Mouse (Mus musculus) limb, embryonic 11.5 days (tissue): ENCODE data around the gene Ptges3l. TPM values are rescaled to one million over a fixed set of nuclear protein-coding genes. Genes with fewer than 3 reads are reported as not detected.
"Not testable (repeated sequence)": the region's sequence is repeated elsewhere in the genome, so short reads cannot be mapped to it uniquely, and the experiment has no call there.

Source experiments
- ATAC-seq: fragments of 200-750 bp; cut with Nextera tagmentation; 2 replicates; pipeline ENCODE4 v1.8.0; 2017; ENCODE audit warnings: low read depth; ENCODE audit not compliant: insufficient number of reproducible peaks, low FRiP score, low TSS enrichment
- DNase-seq: peaks from one replicate; pipeline ENCODE4 v3.0.0-alpha.2; 2015; ENCODE audit warnings: low spot score
- H3K27ac ChIP-seq: fragments of 300-500 bp; sonication (generic); replicated peaks from 2 replicates; pipeline ENCODE4 v1.5.1; 2014; ENCODE audit warnings: low read depth, mild to moderate bottlenecking, low read length
- H3K27me3 ChIP-seq: fragments of 300-500 bp; sonication (generic); 2 replicates; pipeline ENCODE4 v1.6.1; 2014; ENCODE audit warnings: mild to moderate bottlenecking, low read length, mixed read lengths; ENCODE audit not compliant: control insufficient read depth, insufficient read depth
- H3K36me3 ChIP-seq: fragments of 300-500 bp; sonication (generic); 2 replicates; pipeline ENCODE4 v1.6.1; 2014; ENCODE audit warnings: mild to moderate bottlenecking, low read length, moderate library complexity, mixed read lengths; ENCODE audit not compliant: control insufficient read depth, insufficient read depth
- H3K4me1 ChIP-seq: fragments of 300-500 bp; sonication (generic); 2 replicates; pipeline ENCODE4 v1.6.1; 2014; ENCODE audit warnings: low read length, mixed read lengths; ENCODE audit not compliant: control insufficient read depth, insufficient read depth
- H3K4me2 ChIP-seq: fragments of 300-500 bp; sonication (generic); 2 replicates; pipeline ENCODE4 v1.6.1; 2014; ENCODE audit warnings: low read depth, mild to moderate bottlenecking, moderate library complexity; ENCODE audit not compliant: severe bottlenecking
- H3K4me3 ChIP-seq: fragments of 300-500 bp; sonication (generic); 2 replicates; pipeline ENCODE4 v1.5.1; 2014; ENCODE audit warnings: low read depth, low read length
- H3K9ac ChIP-seq: fragments of 300-500 bp; sonication (generic); 2 replicates; pipeline ENCODE4 v1.6.1; 2014; ENCODE audit warnings: mild to moderate bottlenecking, low read length
- H3K9me3 ChIP-seq: fragments of 300-500 bp; sonication (generic); 2 replicates; pipeline ENCODE4 v1.6.1; 2016; ENCODE audit warnings: low read length; ENCODE audit not compliant: control insufficient read depth
- WGBS: fragments of 180-500 bp; shearing (Covaris S2); extraction: QIAGEN DNeasy Blood & Tissue Kit; methylation state at CpG from one replicate; pipeline ENCODE4 v1.1.7; 2014; 5-methylcytosine and 5-hydroxymethylcytosine counted together
- polyA plus RNA-seq: library from polyadenylated mRNA; unstranded; fragments of >200 nt; fragmentation: Nextera tagmentation; extraction: Ambion mirVana; gene quantifications from 2 replicates; pipeline ENCODE4 v1.2.1, GENCODE M21; 2014

Gene Ptges3l
- polyA plus RNA-seq, 1 experiment from 2014 or later, result 4.5 TPM

- Histone ChIP-seq H3K27me3 (no peaks in the 10 kb centered on the region), H3K4me3 (peak within 1 kb of the TSS; percentile 87), H3K27ac (peak within 1 kb of the TSS; percentile 86), H3K9ac (peak within 1 kb of the TSS; percentile 93), H3K36me3 (peaks cover 21% of the 10 kb centered on the region), H3K4me1 (peaks cover 10% of the 10 kb centered on the region; the same call in 1 of the 2 replicates), H3K9me3 (no peaks in the 10 kb centered on the region), H3K4me2 (peak within 1 kb of the TSS; percentile 95)
- ATAC-seq (peak; percentile 98), DNase-seq (peak; percentile 99)
- 0% methylated on average over 42 of the region's 42 CpGs for WGBS
These were observed 17.1 kb upstream of the Ptges3l start, which contains the start of gene Rpl27 for GRCm38 (mm10) chr11:101442127-101442693. Gene Rpl27, plus strand, starts transcription at chr11:101442298.

GRCm38 (mm10) chr11:101441450-101442126 is 16.5 kb upstream of the Ptges3l start:
- Histone ChIP-seq H3K4me3 (0 out of 2 replicates have a peak overlapping the region, but pooled peaks have one; percentile 12), H3K36me3 (peaks cover 21% of the 10 kb centered on the region), H3K4me2 (peak overlapping the region; percentile 24; the same call in 1 of the 2 replicates)
- not testable (repeated sequence) for H3K27me3 ChIP-seq, H3K9ac ChIP-seq, H3K4me1 ChIP-seq, DNase-seq, H3K27ac ChIP-seq, H3K9me3 ChIP-seq
- WGBS, result 38% methylated on average over 14 of the region's 15 CpGs
- peak; percentile 51; the same call in 1 of the 2 replicates for ATAC-seq

- not testable (repeated sequence) for H3K27me3 ChIP-seq, H3K9ac ChIP-seq, H3K9me3 ChIP-seq, H3K4me3 ChIP-seq, DNase-seq, H3K36me3 ChIP-seq, ATAC-seq, H3K4me1 ChIP-seq, H3K27ac ChIP-seq, H3K4me2 ChIP-seq
- 50% methylated on average over 3 of the region's 3 CpGs for WGBS
These were observed 12.9 kb upstream of the Ptges3l start for GRCm38 (mm10) chr11:101438006-101438405.

GRCm38 (mm10) chr11:101436916-101437315 is 11.8 kb upstream of the Ptges3l start:
- Histone ChIP-seq H3K9ac (no peak overlapping the region), H3K27me3 (no peaks in the 10 kb centered on the region), H3K4me2 (no peak overlapping the region), H3K4me3 (no peak overlapping the region), H3K9me3 (no peaks in the 10 kb centered on the region), H3K27ac (no peak overlapping the region), H3K36me3 (peaks cover 9% of the 10 kb centered on the region; the same call in 1 of the 2 replicates), H3K4me1 (no peaks in the 10 kb centered on the region)
- no peak for DNase-seq
- ATAC-seq, result no peak
- WGBS, result 90% methylated on average over 4 of the region's 4 CpGs

- H3K27me3 ChIP-seq, result no peaks in the 10 kb centered on the region
- H3K4me1 ChIP-seq, result no peaks in the 10 kb centered on the region
- peaks cover 9% of the 10 kb centered on the region; the same call in 1 of the 2 replicates for H3K36me3 ChIP-seq
- DNase-seq, result no peak
- no peak for ATAC-seq
- H3K9ac ChIP-seq, result no peak overlapping the region
- no peaks in the 10 kb centered on the region for H3K9me3 ChIP-seq
- WGBS, result 88% methylated on average over 4 of the region's 4 CpGs
- no peak overlapping the region for H3K4me3 ChIP-seq
- H3K4me2 ChIP-seq, result no peak overlapping the region
- no peak overlapping the region for H3K27ac ChIP-seq
These were observed 10.7 kb upstream of the Ptges3l start for GRCm38 (mm10) chr11:101435831-101436230.

GRCm38 (mm10) chr11:101433396-101433795 is 8.3 kb upstream of the Ptges3l start:
- DNase-seq, result no peak
- H3K4me3 ChIP-seq, result no peak overlapping the region
- no peaks in the 10 kb centered on the region for H3K9me3 ChIP-seq
- WGBS, result 92% methylated on average over 13 of the region's 13 CpGs
- H3K36me3 ChIP-seq, result peaks cover 15% of the 10 kb centered on the region; the same call in 1 of the 2 replicates
- no peak overlapping the region for H3K9ac ChIP-seq
- no peaks in the 10 kb centered on the region for H3K4me1 ChIP-seq
- H3K27ac ChIP-seq, result no peak overlapping the region
- H3K27me3 ChIP-seq, result no peaks in the 10 kb centered on the region
- ATAC-seq, result no peak
- no peak overlapping the region for H3K4me2 ChIP-seq

- ATAC-seq (no peak), DNase-seq (no peak)
- 88% methylated on average over 9 of the region's 9 CpGs for WGBS
- Histone ChIP-seq H3K36me3 (peaks cover 15% of the 10 kb centered on the region; the same call in 1 of the 2 replicates), H3K27me3 (no peaks in the 10 kb centered on the region), H3K27ac (no peak overlapping the region), H3K4me1 (no peaks in the 10 kb centered on the region), H3K9ac (no peak overlapping the region), H3K4me2 (no peak overlapping the region), H3K9me3 (no peaks in the 10 kb centered on the region), H3K4me3 (no peak overlapping the region)
These were observed 6.2 kb upstream of the Ptges3l start for GRCm38 (mm10) chr11:101431327-101431726.

- Histone ChIP-seq H3K27ac (no peak overlapping the region), H3K4me3 (0 out of 2 replicates have a peak overlapping the region, but pooled peaks have one; percentile 98), H3K27me3 (no peaks in the 10 kb centered on the region), H3K36me3 (peaks cover 5% of the 10 kb centered on the region; the same call in 1 of the 2 replicates), H3K4me1 (0 out of 2 replicates have a peak, but pooled peaks cover 7% of the 10 kb centered on the region), H3K9ac (no peak overlapping the region), H3K9me3 (no peaks in the 10 kb centered on the region), H3K4me2 (peak overlapping the region; percentile 96)
- DNase-seq (no peak), ATAC-seq (no peak)
- whole genome bisulfite sequencing, result 67% methylated on average over 8 of the region's 8 CpGs
These were observed 1.0 kb upstream of the Ptges3l start for GRCm38 (mm10) chr11:101426165-101426564.
